Mouse (Mus musculus) c-Kit-negative CD71-positive TER-119-positive erythroid progenitor cells, embryonic 14.5 days (primary cell): ENCODE measurements around the gene Crxos.
A peak's percentile ranks its signal among the peaks of the same experiment; 100 is the strongest.

Source experiments
- DNase-seq: peaks from one replicate; pipeline ENCODE4 v3.0.0-alpha.2; 2013; ENCODE audit warnings: low read depth, low spot score

Gene Crxos

GRCm38 (mm10) chr7:15921796-15922195 is 39.4 kb downstream of the Crxos start:
- peak; percentile 26 for DNase-seq

- peak; percentile 81 for DNase-seq
Observed at GRCm38 (mm10) chr7:15922220-15922773, 39.9 kb downstream of the Crxos start, which contains the start of gene Selenow. TSS of gene Selenow (minus strand) at chr7:15922402.

- DNase-seq = peak; percentile 43
Observed at GRCm38 (mm10) chr7:15929910-15930309, 47.5 kb downstream of the Crxos start.

GRCm38 (mm10) chr7:15930543-15930942 is 48.1 kb downstream of the Crxos start:
- no peak for DNase-seq

- no peak for DNase-seq
Observed at GRCm38 (mm10) chr7:15931635-15932034, 49.2 kb downstream of the Crxos start.

- no peak for DNase-seq
Observed at GRCm38 (mm10) chr7:15933437-15934359, 51.3 kb downstream of the Crxos start.

GRCm38 (mm10) chr7:15937491-15937890 is 55.1 kb downstream of the Crxos start:
- DNase-seq = no peak

- no peak for DNase-seq
Observed at GRCm38 (mm10) chr7:15938621-15939020, 56.2 kb downstream of the Crxos start.

- DNase-seq = no peak
Observed at GRCm38 (mm10) chr7:15944311-15944710, 61.9 kb downstream of the Crxos start.

GRCm38 (mm10) chr7:15945211-15945610 is 62.8 kb downstream of the Crxos start:
- DNase-seq = no peak

- peak; percentile 95 for DNase-seq
Observed at GRCm38 (mm10) chr7:15945721-15946536, 63.5 kb downstream of the Crxos start, which contains the start of gene Nop53. TSS of gene Nop53 (minus strand) at chr7:15946074.

GRCm38 (mm10) chr7:15947653-15948260 is 65.3 kb downstream of the Crxos start:
- DNase-seq = no peak

GRCm38 (mm10) chr7:15948381-15948941 is 66.0 kb downstream of the Crxos start:
- peak; percentile 71 for DNase-seq

GRCm38 (mm10) chr7:15949216-15949790 is 66.9 kb downstream of the Crxos start:
- DNase-seq = no peak

GRCm38 (mm10) chr7:15950008-15950407 is 67.6 kb downstream of the Crxos start:
- no peak for DNase-seq

- peak; percentile 53 for DNase-seq
Observed at GRCm38 (mm10) chr7:15952416-15952815, 70.0 kb downstream of the Crxos start.
